Mouse (Mus musculus): Measurements from ENCODE around the gene Ccdc180. TPM values are rescaled to one million over a fixed set of nuclear protein-coding genes. Genes with fewer than 3 reads are reported as not detected.

Gene Ccdc180
- polyA plus RNA-seq, 1 experiment from 2014 or later = 0.16 TPM

DNA sequence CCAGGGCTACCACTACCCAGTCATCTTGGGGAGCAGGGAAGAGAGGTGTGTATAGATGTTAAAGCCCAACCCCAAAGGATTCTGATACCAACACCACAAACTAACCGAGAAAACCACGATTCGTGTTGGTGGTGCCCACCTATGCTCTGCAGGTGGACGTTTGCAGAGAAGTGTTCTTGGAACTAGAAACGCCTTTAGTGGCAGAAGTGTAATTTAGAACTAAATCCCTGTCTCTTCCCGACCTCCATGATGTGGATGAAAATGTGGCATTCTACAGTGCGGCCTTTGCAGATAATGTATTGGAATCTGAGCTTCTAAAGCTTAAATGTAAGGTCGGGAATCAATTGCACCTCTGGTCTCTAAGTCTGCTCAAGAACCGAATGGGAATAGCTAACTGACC is 82.8 kb downstream of the Ccdc180 start:
- H3K4me2 ChIP-seq (ENCODE audit: low read depth, low read length) = peak overlapping the region; percentile 86
- no peaks in the 10 kb centered on the region for H3K36me3 ChIP-seq (ENCODE audit: control insufficient read depth, insufficient read depth, low read length)
- H3K27ac ChIP-seq (ENCODE audit: low read length) = 0 out of 2 replicates have a peak overlapping the region, but pooled peaks have one; percentile 75
- H3K9me3 ChIP-seq (ENCODE audit: control insufficient read depth, low read length) = no peaks in the 10 kb centered on the region
- ATAC-seq = no peak
- H3K27me3 ChIP-seq (replicated peaks; ENCODE audit: control insufficient read depth, insufficient read depth, low read length) = no peaks in the 10 kb centered on the region
- WGBS = 33% methylated on average over 9 of the region's 9 CpGs
- peak overlapping the region; percentile 81 for H3K4me3 ChIP-seq (ENCODE audit: low read length)
- H3K9ac ChIP-seq (ENCODE audit: low read depth, low read length) = peak overlapping the region; percentile 83
- H3K4me1 ChIP-seq (ENCODE audit: control insufficient read depth, insufficient read depth, low read length) = peaks cover 19% of the 10 kb centered on the region

DNA sequence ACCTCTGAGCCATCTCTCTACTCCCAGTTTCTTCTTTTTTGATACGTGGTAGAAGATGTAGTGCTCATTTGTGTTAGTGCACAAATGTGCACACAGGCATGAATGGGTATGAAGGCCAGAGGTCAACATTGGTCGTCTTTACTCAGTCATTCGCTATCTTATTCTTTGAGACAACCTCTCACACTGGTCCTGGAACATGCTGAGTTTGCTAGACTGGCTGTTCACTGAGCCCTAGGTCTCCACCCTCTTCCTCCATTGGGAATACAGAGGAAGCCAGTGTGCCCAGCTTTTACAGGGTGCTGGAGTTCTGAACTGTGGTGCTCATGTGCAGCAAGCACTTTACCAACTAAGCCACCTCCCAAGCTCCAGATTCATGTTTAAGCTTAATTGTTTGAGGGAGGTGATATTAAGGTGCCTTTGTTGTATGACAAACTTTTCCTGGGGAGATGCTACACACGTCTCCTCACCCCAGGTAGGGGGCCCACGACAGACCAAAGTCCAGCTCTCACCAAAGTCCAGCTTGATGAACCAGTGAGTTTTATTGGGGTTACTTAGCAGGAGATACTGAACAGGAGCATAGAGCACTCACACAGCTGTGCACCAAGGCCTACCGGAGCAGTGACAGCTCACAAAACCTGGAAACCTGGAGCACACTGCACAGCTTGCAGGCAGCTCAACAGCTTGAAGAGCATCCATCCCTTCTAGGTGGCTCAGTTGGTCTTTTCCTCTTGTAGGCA is 87.0 kb downstream of the Ccdc180 start:
- Histone ChIP-seq H3K9ac (ENCODE audit: low read depth, low read length) (no peak overlapping the region), H3K4me1 (ENCODE audit: control insufficient read depth, insufficient read depth, low read length) (peaks cover 10% of the 10 kb centered on the region), H3K4me2 (ENCODE audit: low read depth, low read length) (no peak overlapping the region), H3K27me3 (replicated peaks; ENCODE audit: control insufficient read depth, insufficient read depth, low read length) (no peaks in the 10 kb centered on the region), H3K4me3 (ENCODE audit: low read length) (no peak overlapping the region), H3K36me3 (ENCODE audit: control insufficient read depth, insufficient read depth, low read length) (no peaks in the 10 kb centered on the region), H3K27ac (ENCODE audit: low read length) (peak overlapping the region; percentile 75), H3K9me3 (ENCODE audit: control insufficient read depth, low read length) (no peaks in the 10 kb centered on the region)
- peak; percentile 89 for ATAC-seq
- 57% methylated on average over 6 of the region's 6 CpGs for WGBS

DNA sequence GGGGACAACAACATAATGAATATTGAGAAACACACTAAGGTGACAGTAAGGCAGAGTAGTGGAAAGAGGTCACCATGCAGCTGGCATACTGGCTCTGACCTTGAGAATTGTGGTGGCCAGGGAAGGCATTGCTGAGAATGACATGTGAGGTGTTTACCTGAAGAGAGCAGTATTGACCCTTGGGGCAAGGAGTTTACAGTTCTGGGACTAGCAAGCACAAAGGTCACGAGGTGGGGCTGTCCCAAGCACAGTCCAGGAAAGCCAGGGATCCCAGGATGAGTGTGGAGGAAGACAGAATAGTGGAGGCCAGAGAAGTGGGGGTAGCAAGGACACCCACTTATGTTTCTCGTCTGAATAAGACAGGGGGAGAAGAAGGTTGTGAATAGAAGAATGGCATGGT is 89.8 kb downstream of the Ccdc180 start:
- Histone ChIP-seq H3K36me3 (ENCODE audit: control insufficient read depth, insufficient read depth, low read length) (no peaks in the 10 kb centered on the region), H3K27me3 (replicated peaks; ENCODE audit: control insufficient read depth, insufficient read depth, low read length) (no peaks in the 10 kb centered on the region), H3K4me2 (ENCODE audit: low read depth, low read length) (no peak overlapping the region), H3K4me3 (ENCODE audit: low read length) (no peak overlapping the region), H3K27ac (ENCODE audit: low read length) (no peak overlapping the region), H3K9me3 (ENCODE audit: control insufficient read depth, low read length) (no peaks in the 10 kb centered on the region), H3K9ac (ENCODE audit: low read depth, low read length) (no peak overlapping the region), H3K4me1 (ENCODE audit: control insufficient read depth, insufficient read depth, low read length) (peaks cover 3% of the 10 kb centered on the region; the same call in 1 of the 2 replicates)
- WGBS = 26% methylated on average over 2 of the region's 2 CpGs
- ATAC-seq = peak; percentile 60

DNA sequence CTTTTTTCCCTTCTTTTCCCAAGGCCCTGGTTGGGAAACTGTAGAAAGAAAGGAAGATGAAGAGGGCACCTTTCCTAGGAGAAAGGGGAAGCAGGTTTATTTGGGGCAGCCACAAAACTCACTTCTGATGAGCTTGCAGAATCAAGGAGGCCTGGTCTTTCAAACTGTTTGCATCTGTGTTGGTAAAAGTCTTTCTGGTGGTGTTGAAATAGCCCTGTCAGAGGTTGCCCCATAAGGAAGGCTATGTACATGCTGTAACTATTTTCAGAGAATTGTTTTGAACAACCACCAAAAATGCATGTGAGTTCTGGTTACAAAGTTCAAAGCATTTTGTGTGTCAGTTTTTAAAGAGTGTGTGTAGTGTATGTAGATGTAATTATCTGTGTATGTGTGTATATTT is 91.0 kb downstream of the Ccdc180 start:
- no peak for ATAC-seq
- H3K27me3 ChIP-seq (replicated peaks; ENCODE audit: control insufficient read depth, insufficient read depth, low read length) = no peaks in the 10 kb centered on the region
- no peak overlapping the region for H3K9ac ChIP-seq (ENCODE audit: low read depth, low read length)
- no peak overlapping the region for H3K4me3 ChIP-seq (ENCODE audit: low read length)
- H3K4me1 ChIP-seq (ENCODE audit: control insufficient read depth, insufficient read depth, low read length) = peaks cover 3% of the 10 kb centered on the region; the same call in 1 of the 2 replicates
- no peaks in the 10 kb centered on the region for H3K9me3 ChIP-seq (ENCODE audit: control insufficient read depth, low read length)
- H3K27ac ChIP-seq (ENCODE audit: low read length) = no peak overlapping the region
- no peak overlapping the region for H3K4me2 ChIP-seq (ENCODE audit: low read depth, low read length)
- no peaks in the 10 kb centered on the region for H3K36me3 ChIP-seq (ENCODE audit: control insufficient read depth, insufficient read depth, low read length)

DNA sequence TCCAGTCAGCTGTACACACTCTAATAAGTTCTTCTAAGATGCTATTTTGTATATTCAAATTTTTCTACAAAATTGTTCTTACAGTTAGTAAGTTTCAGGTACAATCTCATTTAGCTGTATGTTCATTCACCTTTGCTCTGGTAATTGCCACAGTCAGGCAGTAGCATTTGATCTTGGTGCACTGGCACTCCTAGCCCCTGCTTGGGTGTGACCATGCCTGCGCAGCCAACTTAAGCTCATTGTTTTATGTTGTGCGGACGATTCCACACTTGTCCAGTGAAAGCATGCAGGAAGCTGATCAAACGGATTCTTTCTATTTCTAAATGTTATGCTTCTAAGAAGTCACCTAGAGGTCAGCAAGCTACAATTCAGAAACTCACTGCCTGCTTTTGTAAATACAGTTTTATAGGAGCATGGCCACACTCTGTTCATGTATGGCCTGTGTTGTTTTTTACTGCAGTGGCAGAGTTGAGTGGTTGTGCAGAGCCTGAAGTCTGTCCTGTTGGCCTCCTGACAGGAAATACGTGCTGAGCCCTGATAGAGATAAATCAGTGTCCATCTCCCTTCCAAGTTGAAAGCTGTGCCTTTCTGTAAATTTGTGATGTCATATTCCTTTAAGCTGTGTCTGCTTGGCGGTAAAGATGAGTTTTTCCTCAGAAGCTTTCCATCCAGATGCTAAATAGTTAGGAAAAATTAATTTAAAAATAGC is 100.5 kb downstream of the Ccdc180 start:
- no peak overlapping the region for H3K9ac ChIP-seq (ENCODE audit: low read depth, low read length)
- ATAC-seq = peak; percentile 80
- no peak overlapping the region for H3K4me3 ChIP-seq (ENCODE audit: low read length)
- WGBS = 29% methylated on average over 6 of the region's 6 CpGs
- 0 out of 2 replicates have a peak, but pooled peaks cover 2% of the 10 kb centered on the region for H3K36me3 ChIP-seq (ENCODE audit: control insufficient read depth, insufficient read depth, low read length)
- peaks cover 6% of the 10 kb centered on the region for H3K4me1 ChIP-seq (ENCODE audit: control insufficient read depth, insufficient read depth, low read length)
- H3K27ac ChIP-seq (ENCODE audit: low read length) = peak overlapping the region; percentile 33; the same call in 1 of the 2 replicates
- no peaks in the 10 kb centered on the region for H3K27me3 ChIP-seq (replicated peaks; ENCODE audit: control insufficient read depth, insufficient read depth, low read length)
- H3K9me3 ChIP-seq (ENCODE audit: control insufficient read depth, low read length) = no peaks in the 10 kb centered on the region
- no peak overlapping the region for H3K4me2 ChIP-seq (ENCODE audit: low read depth, low read length)

DNA sequence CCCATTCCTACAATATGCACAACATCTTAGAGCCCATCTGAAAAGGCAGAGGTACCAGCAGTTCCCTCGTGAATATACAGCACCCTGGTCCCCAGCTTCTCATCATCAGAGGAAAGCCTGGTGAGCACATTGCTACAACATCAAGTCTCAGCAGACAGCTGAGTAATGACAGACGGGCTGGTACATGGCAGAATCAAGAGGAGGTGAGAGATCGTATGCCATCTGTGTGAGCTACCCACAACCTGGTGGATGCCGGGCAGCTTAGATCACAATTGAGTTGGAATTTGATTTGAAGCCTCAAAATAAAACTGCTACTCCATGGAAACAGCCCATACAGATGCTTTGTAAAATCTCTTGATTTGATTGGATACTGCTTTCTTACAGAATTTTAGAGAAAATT is 108.4 kb downstream of the Ccdc180 start:
- Histone ChIP-seq H3K4me1 (ENCODE audit: control insufficient read depth, insufficient read depth, low read length) (no peaks in the 10 kb centered on the region), H3K4me2 (ENCODE audit: low read depth, low read length) (no peak overlapping the region), H3K4me3 (ENCODE audit: low read length) (no peak overlapping the region), H3K9ac (ENCODE audit: low read depth, low read length) (no peak overlapping the region), H3K27ac (ENCODE audit: low read length) (no peak overlapping the region), H3K9me3 (ENCODE audit: control insufficient read depth, low read length) (no peaks in the 10 kb centered on the region), H3K27me3 (replicated peaks; ENCODE audit: control insufficient read depth, insufficient read depth, low read length) (no peaks in the 10 kb centered on the region), H3K36me3 (ENCODE audit: control insufficient read depth, insufficient read depth, low read length) (no peaks in the 10 kb centered on the region)
- 80% methylated on average over 4 of the region's 4 CpGs for WGBS
- ATAC-seq = no peak

Other genes with a start within 250 kb of the Ccdc180 start
- 638 and 702 TPM in 2 replicates for gene Aldh1b1, start 91.3 kb upstream of the Ccdc180 start, polyA plus RNA-seq (2015; fragmentation: Nextera tagmentation; extraction: Ambion mirVana)
- gene Igfbpl1, start 63.4 kb upstream of the Ccdc180 start, polyA plus RNA-seq (2015; fragmentation: Nextera tagmentation; extraction: Ambion mirVana) = 0.24 and 0.34 TPM in 2 replicates
- gene Stra6l, start 41.6 kb upstream of the Ccdc180 start, polyA plus RNA-seq (2015; fragmentation: Nextera tagmentation; extraction: Ambion mirVana) = 9.7 and 13.3 TPM in 2 replicates
- gene Tdrd7, start 75.0 kb downstream of the Ccdc180 start, polyA plus RNA-seq (2015; fragmentation: Nextera tagmentation; extraction: Ambion mirVana) = 31.5 and 36.6 TPM in 2 replicates
- 3.2 and 4.0 TPM in 2 replicates for gene Tmod1, start 148.6 kb downstream of the Ccdc180 start, polyA plus RNA-seq (2015; fragmentation: Nextera tagmentation; extraction: Ambion mirVana)
- 57.4 and 63.0 TPM in 2 replicates for gene Ncbp1, start 248.3 kb downstream of the Ccdc180 start, polyA plus RNA-seq (2015; fragmentation: Nextera tagmentation; extraction: Ambion mirVana)
- gene Tstd2, start 248.4 kb downstream of the Ccdc180 start, polyA plus RNA-seq (2015; fragmentation: Nextera tagmentation; extraction: Ambion mirVana) = 21.5 and 25.3 TPM in 2 replicates